Mouse (Mus musculus) midbrain, embryonic 16.5 days (tissue): ENCODE results near the gene Gbe1. TPM values are rescaled to one million over a fixed set of nuclear protein-coding genes. Genes with fewer than 3 reads are reported as not detected.

Experiments
- ATAC-seq: fragments of 200-750 bp; cut with Nextera tagmentation; 2 replicates; pipeline ENCODE4 v1.8.0; 2017; ENCODE audit warnings: moderate TSS enrichment
- H3K27ac ChIP-seq: fragments of 300-500 bp; sonication (generic); 2 replicates; pipeline ENCODE4 v1.5.1; 2014; ENCODE audit warnings: mild to moderate bottlenecking, low read length, mixed read lengths
- H3K27me3 ChIP-seq: fragments of 300-500 bp; sonication (generic); 2 replicates; pipeline ENCODE4 v1.6.1; 2014; ENCODE audit warnings: low read depth, low read length, mixed read lengths; ENCODE audit not compliant: control insufficient read depth, insufficient read depth
- H3K36me3 ChIP-seq: fragments of 300-500 bp; sonication (generic); 2 replicates; pipeline ENCODE4 v1.6.1; 2014; ENCODE audit warnings: mild to moderate bottlenecking, low read length, moderate library complexity, mixed read lengths; ENCODE audit not compliant: control insufficient read depth, insufficient read depth
- H3K4me1 ChIP-seq: fragments of 300-500 bp; sonication (generic); 2 replicates; pipeline ENCODE4 v1.6.1; 2014; ENCODE audit warnings: mild to moderate bottlenecking, low read length, mixed read lengths; ENCODE audit not compliant: control insufficient read depth, insufficient read depth
- H3K4me2 ChIP-seq: fragments of 300-500 bp; sonication (generic); 2 replicates; pipeline ENCODE4 v1.6.1; 2014; ENCODE audit warnings: mild to moderate bottlenecking, low read length, mixed read lengths
- H3K4me3 ChIP-seq: fragments of 300-500 bp; sonication (generic); 2 replicates; pipeline ENCODE4 v1.5.1; 2014; ENCODE audit warnings: low read depth, mild to moderate bottlenecking, low read length, moderate library complexity, mixed read lengths
- H3K9ac ChIP-seq: fragments of 300-500 bp; sonication (generic); 2 replicates; pipeline ENCODE4 v1.6.1; 2014; ENCODE audit warnings: low read depth, low read length, mixed read lengths
- H3K9me3 ChIP-seq: fragments of 300-500 bp; sonication (generic); replicated peaks from 2 replicates; pipeline ENCODE4 v1.6.1; 2014; ENCODE audit warnings: mild to moderate bottlenecking, low read length, mixed read lengths; ENCODE audit not compliant: control insufficient read depth, poor library complexity, severe bottlenecking
- WGBS: fragments of 180-500 bp; shearing (Covaris S2); extraction: QIAGEN DNeasy Blood & Tissue Kit; methylation state at CpG from one replicate; pipeline ENCODE4 v1.1.7; 2014; 5-methylcytosine and 5-hydroxymethylcytosine counted together
- polyA plus RNA-seq: library from polyadenylated mRNA; unstranded; fragments of >200 nt; fragmentation: Nextera tagmentation; extraction: Ambion mirVana; gene quantifications from 2 replicates; pipeline ENCODE4 v1.2.1, GENCODE M21; 2015

The Gbe1 gene
- polyA plus RNA-seq, 1 experiment from 2014 or later, result 17.2 TPM

DNA sequence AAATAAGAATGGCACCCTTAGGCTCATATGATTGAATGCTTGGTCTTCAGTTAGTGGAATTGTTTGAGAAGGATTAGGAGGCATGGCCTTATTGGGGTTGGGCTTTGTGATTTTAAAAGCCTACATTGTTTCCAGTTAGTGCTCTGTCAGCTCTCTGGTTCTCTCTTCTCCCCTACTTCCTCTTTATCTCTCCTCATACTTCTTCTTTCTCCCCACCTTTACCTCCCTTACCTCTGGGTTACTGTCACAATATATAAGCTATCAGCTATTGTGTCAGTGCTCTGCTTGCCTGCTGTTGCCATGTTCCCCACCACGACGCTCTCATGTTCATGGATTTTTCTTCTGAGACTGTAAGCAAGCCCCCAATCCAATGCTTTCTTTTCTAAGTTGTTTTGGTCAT, 73.6 kb downstream of the Gbe1 start:
- WGBS, result 91% methylated on average over 2 of the region's 2 CpGs
- no peak overlapping the region for H3K9ac ChIP-seq
- no peak overlapping the region for H3K4me2 ChIP-seq
- no peaks in the 10 kb centered on the region for H3K4me1 ChIP-seq
- H3K27ac ChIP-seq, result no peak overlapping the region
- no peak overlapping the region for H3K4me3 ChIP-seq
- no peaks in the 10 kb centered on the region for H3K36me3 ChIP-seq
- no peaks in the 10 kb centered on the region for H3K27me3 ChIP-seq
- no peak for ATAC-seq
- H3K9me3 ChIP-seq, result peaks cover 4% of the 10 kb centered on the region; the same call in 1 of the 2 replicates

DNA sequence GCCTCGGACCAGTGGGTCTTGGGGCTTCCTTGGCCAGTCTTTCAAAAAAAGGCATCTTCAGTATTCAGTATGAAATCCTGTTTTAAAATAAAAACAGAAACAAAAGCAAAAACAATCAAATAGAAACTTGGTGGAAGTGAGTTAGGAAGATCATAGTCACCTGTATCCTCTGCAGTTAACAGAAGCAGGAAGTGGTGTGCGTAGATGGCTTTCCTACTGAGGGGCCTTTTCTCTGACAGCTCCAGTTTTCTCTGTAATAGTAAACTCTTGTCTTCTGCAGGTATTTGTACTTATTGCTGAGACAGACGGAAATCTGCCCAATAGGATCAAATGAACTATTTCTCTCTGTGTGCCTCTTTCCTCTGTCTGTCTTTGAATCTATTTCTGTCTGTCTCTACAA, 81.5 kb downstream of the Gbe1 start:
- Histone ChIP-seq H3K9me3 (no peaks in the 10 kb centered on the region), H3K27me3 (no peaks in the 10 kb centered on the region), H3K36me3 (no peaks in the 10 kb centered on the region), H3K27ac (no peak overlapping the region), H3K4me1 (no peaks in the 10 kb centered on the region), H3K4me3 (no peak overlapping the region), H3K9ac (no peak overlapping the region), H3K4me2 (no peak overlapping the region)
- 88% methylated on average over 3 of the region's 3 CpGs for WGBS
- no peak for ATAC-seq

DNA sequence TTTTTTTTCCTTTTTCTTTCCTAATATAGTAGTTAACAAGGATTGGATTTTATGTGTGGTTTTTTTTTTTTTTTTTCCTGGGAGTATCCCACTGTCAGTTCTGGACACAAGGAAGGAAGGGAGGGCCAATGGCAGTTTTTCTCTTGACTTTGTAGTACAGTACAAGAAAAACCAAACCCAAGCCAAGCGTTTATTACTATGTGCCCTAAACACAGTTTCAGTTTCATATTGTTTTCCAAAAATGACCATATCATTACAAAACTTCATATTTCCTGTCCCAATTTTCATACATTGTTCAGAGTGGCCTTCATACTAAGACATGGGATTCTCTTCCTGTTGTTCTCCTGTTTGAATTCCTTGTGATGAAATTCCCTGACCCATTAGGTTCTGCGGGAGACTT, 94.0 kb downstream of the Gbe1 start:
- no peaks in the 10 kb centered on the region for H3K36me3 ChIP-seq
- H3K9ac ChIP-seq, result no peak overlapping the region
- no peaks in the 10 kb centered on the region for H3K4me1 ChIP-seq
- no peak overlapping the region for H3K4me3 ChIP-seq
- H3K9me3 ChIP-seq, result no peaks in the 10 kb centered on the region
- H3K4me2 ChIP-seq, result no peak overlapping the region
- no peaks in the 10 kb centered on the region for H3K27me3 ChIP-seq
- H3K27ac ChIP-seq, result no peak overlapping the region
- no peak for ATAC-seq
- 88% methylated on average over 2 of the region's 2 CpGs for WGBS

DNA sequence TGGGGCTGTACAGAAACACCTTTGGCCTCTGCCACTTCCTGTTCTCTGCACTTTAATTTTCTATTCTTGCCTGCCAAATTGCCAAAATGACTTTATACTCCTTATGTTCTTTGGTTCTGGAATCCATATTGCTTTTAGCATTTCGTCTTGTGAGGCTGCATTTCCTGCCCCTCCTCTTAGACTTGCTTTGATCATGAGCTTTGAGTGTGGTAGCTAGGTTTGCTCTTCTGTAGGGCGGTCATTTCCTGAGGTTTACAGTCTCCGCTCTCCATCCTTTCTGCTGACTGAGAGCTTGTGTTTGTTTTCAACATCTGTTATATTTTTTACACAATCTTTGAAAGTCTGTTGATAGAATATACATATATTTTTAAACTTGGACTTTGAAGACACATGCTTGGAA, 107.3 kb downstream of the Gbe1 start:
- Histone ChIP-seq H3K36me3 (no peaks in the 10 kb centered on the region), H3K27ac (no peak overlapping the region), H3K4me2 (no peak overlapping the region), H3K4me1 (no peaks in the 10 kb centered on the region), H3K4me3 (no peak overlapping the region), H3K27me3 (no peaks in the 10 kb centered on the region), H3K9me3 (no peaks in the 10 kb centered on the region), H3K9ac (no peak overlapping the region)
- no peak for ATAC-seq
- WGBS, result 89% methylated on average over 3 of the region's 3 CpGs

DNA sequence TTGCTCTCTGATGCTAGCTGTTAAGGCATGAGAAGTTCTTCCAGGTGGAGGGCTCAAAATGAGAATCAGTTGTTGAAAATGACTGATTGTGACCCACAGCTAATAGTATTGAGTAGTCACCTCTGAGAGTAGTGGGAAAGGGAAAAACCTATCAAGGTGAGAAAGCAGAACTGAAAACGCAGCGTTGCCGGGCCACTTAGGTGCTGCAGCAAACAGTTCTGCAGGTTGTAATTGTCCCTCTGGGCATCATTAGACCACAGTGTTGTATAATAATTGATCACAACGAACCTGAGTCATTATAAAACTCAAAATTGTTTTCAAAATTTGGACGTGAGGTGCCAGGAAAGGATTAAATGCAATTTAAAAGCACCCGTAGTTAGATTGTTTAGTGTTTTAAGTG, 135.8 kb downstream of the Gbe1 start:
- Histone ChIP-seq H3K4me2 (no peak overlapping the region), H3K27me3 (no peaks in the 10 kb centered on the region), H3K9me3 (no peaks in the 10 kb centered on the region), H3K36me3 (no peaks in the 10 kb centered on the region), H3K9ac (no peak overlapping the region), H3K4me3 (no peak overlapping the region), H3K4me1 (no peaks in the 10 kb centered on the region), H3K27ac (no peak overlapping the region)
- no peak for ATAC-seq
- WGBS, result 61% methylated on average over 6 of the region's 6 CpGs

DNA sequence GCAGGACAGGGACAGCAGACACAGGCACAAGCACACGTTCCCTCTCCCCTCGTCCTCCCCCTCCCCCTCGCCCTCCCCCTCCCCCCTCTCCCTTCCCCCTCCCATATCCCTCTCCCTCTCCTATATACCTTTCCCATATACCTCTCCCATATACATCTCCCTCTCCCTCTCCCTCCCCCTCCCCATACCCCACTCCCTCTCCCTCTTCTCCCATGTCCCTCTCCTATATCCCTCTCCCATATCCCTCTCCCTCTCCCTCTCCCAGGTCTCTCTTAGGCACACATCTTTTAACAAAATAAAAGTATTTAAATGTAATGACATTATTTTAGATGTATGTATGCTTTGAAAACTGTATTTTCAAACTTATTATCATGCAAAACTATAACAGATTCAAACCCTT, 161.8 kb downstream of the Gbe1 start:
- Histone ChIP-seq H3K9me3 (no peaks in the 10 kb centered on the region), H3K27ac (no peak overlapping the region), H3K9ac (no peak overlapping the region), H3K4me2 (no peak overlapping the region), H3K36me3 (no peaks in the 10 kb centered on the region), H3K4me3 (no peak overlapping the region), H3K4me1 (no peaks in the 10 kb centered on the region), H3K27me3 (no peaks in the 10 kb centered on the region)
- no peak for ATAC-seq
- WGBS, result 68% methylated on average over 3 of the region's 3 CpGs

DNA sequence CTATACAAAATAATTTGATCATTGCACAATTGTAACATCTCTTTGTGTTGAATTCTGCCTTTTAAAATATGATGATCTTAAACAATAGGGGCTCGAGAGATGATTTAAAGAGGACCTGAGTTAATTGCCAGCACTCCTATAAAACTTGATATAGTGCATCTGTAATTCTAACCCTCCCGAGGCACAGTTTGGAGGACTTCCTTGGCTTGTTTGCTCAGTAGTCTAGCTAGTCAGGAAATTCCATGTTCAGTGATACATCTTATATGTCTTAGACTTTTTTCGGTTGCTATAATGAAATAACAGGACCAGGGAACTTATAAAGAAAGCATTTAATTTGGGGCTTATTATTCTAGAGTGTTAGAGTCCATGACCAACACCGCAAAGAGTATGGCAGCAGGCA, 162.4 kb downstream of the Gbe1 start:
- H3K27ac ChIP-seq, result no peak overlapping the region
- H3K9ac ChIP-seq, result no peak overlapping the region
- no peak overlapping the region for H3K4me2 ChIP-seq
- ATAC-seq, result no peak
- no peaks in the 10 kb centered on the region for H3K36me3 ChIP-seq
- H3K27me3 ChIP-seq, result no peaks in the 10 kb centered on the region
- no peaks in the 10 kb centered on the region for H3K4me1 ChIP-seq
- no peaks in the 10 kb centered on the region for H3K9me3 ChIP-seq
- WGBS, result 92% methylated on average over 4 of the region's 4 CpGs
- no peak overlapping the region for H3K4me3 ChIP-seq

DNA sequence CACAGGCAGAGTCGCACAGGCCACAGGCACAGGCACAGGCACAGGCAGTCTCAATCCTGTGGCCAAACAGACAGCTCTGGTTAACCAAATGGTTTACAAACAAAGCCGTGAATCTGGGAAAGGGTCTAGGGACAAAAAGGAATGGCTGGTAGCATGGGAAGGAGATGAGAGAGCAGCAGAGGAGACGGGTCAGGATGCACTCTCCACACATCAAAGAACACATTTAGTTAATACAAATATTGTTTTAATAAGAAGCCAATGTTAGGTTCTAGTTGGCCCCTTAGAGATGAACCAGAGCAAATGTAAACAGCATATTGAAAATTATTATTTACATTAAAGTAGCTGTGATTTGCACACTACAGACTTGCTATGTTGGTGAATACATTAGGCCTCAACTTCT, 166.7 kb downstream of the Gbe1 start:
- H3K9ac ChIP-seq, result no peak overlapping the region
- H3K4me2 ChIP-seq, result no peak overlapping the region
- no peaks in the 10 kb centered on the region for H3K27me3 ChIP-seq
- WGBS, result 93% methylated on average over 3 of the region's 3 CpGs
- no peaks in the 10 kb centered on the region for H3K36me3 ChIP-seq
- no peak for ATAC-seq
- H3K4me1 ChIP-seq, result no peaks in the 10 kb centered on the region
- no peak overlapping the region for H3K27ac ChIP-seq
- no peak overlapping the region for H3K4me3 ChIP-seq
- no peaks in the 10 kb centered on the region for H3K9me3 ChIP-seq

DNA sequence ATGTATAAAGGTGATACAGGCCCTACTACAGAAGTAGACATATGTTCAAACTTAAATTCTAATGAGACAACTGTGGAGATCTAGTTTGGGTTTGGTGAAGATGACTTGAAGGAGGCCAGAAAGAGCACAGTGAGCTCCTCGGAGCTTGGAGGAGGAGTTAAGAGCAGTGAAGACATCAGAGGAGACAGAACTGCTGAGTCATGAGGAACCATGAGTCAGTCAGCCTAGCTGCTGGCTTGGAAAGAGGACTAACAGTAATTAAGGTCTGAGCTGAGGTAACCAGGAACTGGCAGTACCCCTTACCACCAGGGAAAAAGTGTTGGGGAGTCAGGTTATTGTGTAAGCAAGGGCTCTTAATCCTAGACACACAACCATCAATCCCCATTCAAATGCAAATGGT, 192.7 kb downstream of the Gbe1 start:
- 65% methylated on average over 1 of the region's 1 CpGs for WGBS
- ATAC-seq, result no peak
- no peak overlapping the region for H3K4me2 ChIP-seq

DNA sequence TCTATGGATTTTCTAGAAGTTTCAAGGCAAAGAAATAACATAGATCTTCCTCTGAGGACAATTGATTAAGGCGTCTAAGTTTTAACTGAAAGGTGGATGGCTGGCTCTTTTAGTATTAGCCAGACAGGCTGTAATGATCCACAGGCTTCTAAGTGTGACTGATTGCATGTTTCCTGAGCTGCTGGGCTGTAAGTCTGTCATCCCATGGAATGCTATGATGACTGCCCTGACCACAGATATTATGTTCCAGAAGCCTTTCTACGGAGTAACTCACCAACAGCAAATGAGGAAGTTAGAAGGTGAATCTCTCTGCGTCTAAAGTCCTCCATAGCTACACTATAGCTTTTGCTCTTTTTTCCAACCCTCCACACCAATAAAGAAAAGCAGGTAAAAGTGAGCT, 197.2 kb downstream of the Gbe1 start:
- Histone ChIP-seq H3K9ac (no peak overlapping the region), H3K27ac (no peak overlapping the region), H3K27me3 (no peaks in the 10 kb centered on the region), H3K4me2 (no peak overlapping the region), H3K4me1 (no peaks in the 10 kb centered on the region), H3K9me3 (no peaks in the 10 kb centered on the region), H3K4me3 (no peak overlapping the region), H3K36me3 (no peaks in the 10 kb centered on the region)
- no peak for ATAC-seq
- WGBS, result 95% methylated on average over 3 of the region's 3 CpGs

More for the DNA sequence above, 192.7 kb downstream of the Gbe1 start:
- no peaks in the 10 kb centered on the region for H3K36me3 ChIP-seq
- H3K4me3 ChIP-seq, result no peak overlapping the region
- H3K9me3 ChIP-seq, result no peaks in the 10 kb centered on the region
- H3K27ac ChIP-seq, result no peak overlapping the region
- H3K4me1 ChIP-seq, result no peaks in the 10 kb centered on the region
- H3K9ac ChIP-seq, result no peak overlapping the region
- no peaks in the 10 kb centered on the region for H3K27me3 ChIP-seq
